Mouse (Mus musculus) liver, adult (tissue): ENCODE results near the gene Cacna2d1.

Experiments used
- GATA4 ChIP-seq: IDR thresholded peaks from 2 replicates; pipeline ENCODE4 v1.6.1; 2014; ENCODE audit warnings: mild to moderate bottlenecking, low read length; ENCODE audit not compliant: insufficient replicate concordance

Cacna2d1 gene

DNA sequence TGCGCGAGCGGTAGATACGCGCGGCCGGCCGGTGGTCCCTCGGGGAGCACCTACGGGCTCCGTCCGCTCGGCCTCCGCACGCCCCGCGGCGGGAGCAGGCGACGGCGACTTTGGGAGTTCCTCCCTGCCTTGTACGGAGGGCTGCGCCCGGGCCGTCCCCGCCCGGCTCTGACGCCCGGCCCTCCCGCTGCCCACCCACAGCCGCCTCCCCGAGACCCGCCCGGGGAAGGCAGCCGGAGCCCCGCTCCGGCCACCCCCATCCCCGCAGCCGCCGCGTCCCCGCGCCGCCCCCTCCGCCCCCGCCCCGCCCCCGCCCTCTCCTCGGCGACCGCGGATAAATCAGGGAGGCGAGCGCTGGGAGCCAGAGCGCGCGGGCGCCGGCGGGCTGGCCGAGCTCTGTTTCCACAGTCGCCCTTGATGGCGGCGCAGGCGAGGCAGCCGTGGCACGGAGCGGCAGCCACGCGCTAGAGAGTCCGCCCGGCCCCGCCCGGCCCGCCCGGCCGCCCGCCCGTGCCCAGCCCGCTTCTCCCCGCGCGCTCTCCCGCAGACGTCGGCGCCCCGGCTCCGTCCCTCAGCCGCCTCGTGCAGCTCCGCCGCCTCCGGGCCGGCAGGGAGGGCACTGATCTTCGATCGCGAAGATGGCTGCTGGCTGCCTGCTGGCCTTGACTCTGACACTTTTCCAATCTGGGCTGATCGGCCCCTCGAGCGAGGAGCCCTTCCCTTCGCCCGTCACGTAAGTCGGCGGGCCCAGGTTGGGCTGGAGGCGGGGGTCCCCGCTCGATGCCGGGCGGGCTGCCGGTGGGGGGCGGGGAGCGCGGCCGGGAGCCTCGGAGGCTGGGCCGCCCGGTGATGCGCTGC, at the start of gene Cacna2d1:
Gene Cacna2d1, plus strand, starts transcription at position 316 of the 858 bp plus-strand sequence.
- no peak for TF ChIP-seq GATA4

DNA sequence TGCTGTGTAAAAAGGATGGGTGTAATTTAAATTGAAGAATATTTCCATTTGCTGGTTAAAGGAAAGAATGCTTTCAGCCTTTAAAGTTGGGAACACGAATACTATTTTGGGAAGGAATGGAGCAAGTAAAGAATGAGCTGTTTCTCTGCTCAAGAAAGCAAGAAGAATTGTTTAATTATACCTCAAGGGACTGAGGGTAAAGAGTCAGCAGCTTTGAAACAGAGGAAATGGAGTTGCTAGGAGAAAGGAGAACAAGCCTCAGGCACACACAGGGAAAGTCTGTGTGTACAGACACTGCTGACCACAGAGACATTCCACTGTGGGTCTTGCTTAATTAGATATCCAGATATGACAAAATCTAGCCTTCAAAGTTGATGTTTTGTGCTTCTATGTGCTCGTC, 39.4 kb upstream of the Cacna2d1 start:
- no peak for TF ChIP-seq GATA4

DNA sequence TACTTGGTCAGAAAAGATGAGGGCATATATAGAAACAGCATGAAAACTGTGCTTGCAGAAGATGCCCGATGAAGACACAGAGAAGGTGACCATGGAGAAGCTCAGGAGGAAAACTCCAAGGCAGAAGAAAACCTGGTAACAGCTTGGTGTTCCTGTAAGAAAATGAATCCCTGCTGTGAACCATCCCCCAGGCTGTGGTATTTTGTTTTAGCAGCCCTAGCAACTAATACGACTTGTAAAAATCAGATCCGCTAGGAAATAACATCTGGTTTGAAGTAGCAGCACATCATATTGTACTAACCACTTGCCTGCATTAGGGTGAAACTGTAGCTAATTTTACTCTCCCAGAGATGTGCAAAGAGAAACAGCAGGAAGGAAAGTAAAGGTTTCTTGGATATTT, 37.8 kb upstream of the Cacna2d1 start:
- no peak for TF ChIP-seq GATA4

DNA sequence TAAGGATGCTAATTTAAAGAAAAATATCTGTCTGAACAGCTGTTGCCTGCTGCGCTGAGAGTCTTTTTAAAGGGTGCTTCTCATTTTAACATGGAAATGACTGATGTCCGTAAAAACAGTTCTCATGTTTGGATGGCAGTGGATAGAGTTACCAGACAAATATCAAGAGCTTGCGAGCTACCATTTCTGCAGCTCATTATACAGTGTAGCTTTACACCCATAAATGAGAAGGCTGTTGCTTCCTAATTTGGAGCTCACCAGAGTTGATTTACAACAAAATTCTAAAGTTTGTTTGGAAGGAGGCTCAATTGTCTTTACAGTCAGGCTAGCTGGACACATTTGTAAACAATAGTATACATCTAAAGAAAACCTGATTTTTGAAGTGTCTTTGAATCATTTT, 28.0 kb upstream of the Cacna2d1 start:
- TF ChIP-seq GATA4 = no peak

DNA sequence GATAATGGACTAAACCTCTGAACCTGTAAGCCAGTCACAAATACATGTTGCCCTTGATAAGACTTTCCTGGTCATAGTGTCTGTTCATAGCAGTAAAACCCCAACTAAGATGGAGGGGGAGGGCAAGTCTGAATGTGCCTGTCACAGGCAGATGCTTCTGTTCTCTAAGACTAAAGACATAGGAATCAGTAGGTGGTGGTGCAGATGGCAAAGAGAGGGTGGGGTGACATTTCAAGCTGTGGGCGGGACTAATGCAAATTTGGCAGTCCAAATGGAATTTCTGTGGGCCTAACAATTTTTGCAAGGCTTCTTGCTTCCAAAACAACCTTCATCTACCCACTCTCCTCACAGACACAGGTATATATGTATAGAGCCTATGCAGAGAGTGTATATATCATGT, 19.6 kb upstream of the Cacna2d1 start:
- no peak for TF ChIP-seq GATA4

DNA sequence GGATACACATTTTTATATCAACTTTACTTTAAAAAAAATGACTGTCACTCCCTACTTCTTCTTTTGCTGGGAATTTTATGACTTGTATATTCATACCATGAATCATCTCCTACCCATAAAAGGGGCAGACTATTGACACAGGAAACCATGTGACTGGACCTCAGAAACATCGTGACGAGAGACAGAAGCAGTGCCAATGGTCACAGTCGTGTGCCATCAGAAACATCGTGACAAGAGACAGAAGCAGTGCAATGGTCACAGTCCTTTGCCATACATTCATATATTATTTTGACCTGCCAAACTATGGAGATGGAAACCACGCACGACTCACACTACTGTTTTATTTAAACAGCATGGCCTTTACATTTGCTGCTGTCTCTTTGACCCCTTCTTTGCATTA, 6.0 kb upstream of the Cacna2d1 start:
- TF ChIP-seq GATA4 = no peak

DNA sequence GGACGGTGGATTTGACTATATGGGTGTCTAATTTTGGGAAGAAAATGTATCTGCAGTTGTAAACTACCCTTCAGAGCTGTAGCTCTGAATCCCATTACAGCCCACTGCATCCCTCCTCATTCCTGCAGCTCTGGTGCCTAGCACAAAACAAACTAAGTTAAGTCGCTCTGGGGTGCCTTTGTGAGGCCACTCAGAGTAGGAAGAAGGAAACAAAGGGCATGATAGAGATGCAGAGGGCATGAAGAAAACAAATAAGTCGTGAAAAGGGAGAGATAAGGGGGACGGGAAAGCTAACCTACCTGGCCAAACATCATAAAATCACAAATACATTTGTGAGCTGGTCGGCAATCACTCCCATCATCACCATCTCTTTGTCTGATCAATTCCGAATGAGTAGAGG, 1.5 kb upstream of the Cacna2d1 start:
- no peak for TF ChIP-seq GATA4

DNA sequence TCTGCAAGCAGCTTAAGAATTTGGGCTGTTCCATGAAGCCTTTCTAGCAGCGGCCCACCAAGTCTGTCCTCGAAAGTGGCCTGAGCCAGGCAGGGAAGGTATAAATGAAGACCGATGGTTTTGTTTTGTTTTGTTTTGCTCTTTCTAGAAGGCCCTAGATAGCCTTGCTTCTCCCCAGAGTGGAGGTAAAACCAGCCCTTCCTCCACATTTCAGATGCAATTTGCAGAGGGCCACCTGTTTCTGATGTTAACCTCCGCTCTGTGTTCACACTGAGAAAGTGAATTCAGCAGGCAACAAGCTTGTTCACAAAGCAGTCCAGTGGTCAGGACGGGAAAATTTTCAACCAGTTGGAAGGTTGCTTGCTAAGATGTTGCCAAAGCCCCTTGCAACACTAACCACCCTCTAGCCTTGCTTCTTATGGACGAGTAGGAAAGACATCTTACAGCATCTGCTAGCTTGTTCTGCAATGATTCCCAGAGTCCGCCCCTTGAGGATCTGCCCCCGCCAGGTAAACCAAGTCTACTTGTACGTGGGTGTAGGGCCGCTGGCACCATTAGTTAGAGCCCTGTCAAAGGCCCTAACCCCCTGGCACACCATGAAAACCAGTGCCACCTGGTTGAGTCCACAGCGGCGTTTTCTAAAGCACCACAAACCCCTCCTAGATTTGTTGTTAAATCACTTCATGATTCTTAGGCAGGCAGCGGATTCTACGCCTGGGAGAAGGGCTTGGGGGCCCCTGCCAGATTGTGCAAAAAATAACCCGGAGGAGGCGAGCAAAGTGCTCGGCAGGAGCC, 713 bp upstream of the Cacna2d1 start:
- TF ChIP-seq GATA4 = no peak

DNA sequence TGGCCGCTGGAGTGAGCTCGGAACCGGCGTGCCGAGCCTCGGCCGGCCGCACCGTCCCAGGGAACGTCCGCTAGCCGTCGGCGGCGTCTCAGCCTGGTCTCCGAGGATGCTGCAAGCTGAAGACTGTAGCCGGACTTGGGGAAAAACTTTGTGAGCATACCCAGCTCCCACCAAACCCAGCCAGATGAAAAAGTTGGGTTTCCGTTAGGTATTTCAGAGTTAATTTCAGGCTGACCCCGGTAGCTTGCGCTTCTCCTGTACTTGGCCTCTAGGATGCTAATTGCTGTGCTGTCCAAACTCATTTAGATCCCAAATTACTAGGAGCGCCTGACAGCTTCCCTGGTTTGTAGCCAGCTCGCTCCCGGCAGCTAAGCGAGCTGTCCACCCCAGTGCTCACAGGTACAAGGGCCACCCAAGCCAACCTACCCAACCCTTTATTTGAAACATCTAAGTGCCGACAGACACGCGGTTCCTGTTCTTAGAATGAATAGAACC, 790 bp downstream of the Cacna2d1 start:
- TF ChIP-seq GATA4 = no peak

DNA sequence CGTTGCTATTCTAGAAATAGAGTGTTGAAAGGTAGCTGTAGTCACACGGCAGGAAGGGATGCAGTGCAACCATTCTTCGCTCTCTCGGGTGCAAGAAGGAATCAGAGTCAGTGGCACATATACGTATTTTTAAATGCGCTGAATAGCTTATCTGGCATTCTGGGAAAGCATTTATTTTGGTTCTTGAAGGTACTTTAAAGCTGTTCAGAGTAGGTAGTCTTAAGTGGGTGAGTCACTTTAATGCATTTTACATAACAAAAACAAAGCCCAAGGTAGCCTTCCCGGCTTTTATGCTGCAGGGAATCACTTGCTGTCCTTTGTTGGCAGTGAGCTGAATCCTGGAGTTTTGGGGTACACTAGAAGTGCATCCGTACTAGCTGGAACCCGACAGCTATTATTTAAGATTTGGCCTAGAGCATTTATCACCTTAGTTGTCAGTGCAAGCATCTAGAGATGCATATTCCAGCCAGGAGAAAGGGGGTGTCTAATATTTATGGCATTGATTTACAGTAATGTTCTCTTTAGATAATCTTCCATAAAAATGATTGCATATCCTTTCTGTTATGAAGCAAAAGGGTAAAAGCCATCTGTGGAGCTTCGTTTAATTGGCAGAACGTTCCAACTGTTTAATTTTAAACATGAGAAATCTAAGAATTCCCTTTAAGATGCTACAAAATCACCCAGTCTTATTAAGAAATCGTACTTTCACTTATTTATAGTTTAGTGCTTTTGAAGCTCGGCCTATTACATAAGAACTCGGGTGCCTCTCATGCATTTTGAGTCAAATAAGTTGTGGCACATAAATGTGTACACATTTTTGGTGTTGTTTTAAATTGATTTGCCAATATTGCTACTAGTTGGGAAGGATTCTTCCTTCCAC, 1.6 kb downstream of the Cacna2d1 start:
- TF ChIP-seq GATA4 = no peak

DNA sequence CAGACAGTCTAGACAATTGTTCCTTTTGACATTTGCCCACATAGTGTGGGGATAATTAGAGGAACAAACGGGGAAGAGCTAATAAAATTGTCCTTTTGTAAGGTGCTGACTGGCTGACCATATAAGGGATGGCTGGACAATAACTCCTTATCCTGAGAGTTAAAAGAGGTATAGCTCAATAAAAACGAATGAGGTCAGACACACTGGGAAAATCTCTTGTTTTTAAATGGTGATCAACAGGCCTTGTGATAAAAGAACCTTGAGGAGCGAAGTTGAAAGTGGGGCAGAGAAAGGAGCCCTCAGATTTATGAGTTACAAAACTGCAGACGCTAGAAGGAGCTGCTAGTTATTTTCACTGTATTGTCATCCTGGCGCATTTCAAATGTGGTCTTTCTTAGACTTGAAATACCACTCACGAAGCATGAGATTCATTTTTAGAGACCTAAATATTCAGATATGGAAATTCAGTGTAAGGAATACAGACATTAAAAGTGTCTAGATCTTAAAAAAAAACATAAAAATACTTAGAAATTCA, 6.8 kb downstream of the Cacna2d1 start:
- no peak for TF ChIP-seq GATA4

DNA sequence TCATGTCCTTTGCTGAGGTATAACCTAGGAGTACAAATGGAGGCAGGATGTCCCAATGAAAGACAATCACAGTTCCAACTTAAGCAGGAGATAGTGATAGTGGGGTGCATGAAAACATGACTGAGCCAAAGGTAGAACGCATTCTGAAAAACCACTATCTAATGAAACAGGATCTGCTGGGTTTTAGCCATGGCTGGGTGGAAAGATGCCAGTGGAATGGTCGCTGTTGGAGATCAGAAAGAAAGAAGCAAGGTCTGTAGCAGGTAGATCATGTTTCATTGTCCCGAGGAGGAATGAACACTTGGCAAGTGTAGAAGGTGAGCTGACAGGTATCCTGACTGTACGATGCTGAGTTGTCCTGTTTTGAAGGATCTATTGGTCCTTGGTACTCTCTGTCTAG, 7.6 kb downstream of the Cacna2d1 start:
- TF ChIP-seq GATA4 = no peak

DNA sequence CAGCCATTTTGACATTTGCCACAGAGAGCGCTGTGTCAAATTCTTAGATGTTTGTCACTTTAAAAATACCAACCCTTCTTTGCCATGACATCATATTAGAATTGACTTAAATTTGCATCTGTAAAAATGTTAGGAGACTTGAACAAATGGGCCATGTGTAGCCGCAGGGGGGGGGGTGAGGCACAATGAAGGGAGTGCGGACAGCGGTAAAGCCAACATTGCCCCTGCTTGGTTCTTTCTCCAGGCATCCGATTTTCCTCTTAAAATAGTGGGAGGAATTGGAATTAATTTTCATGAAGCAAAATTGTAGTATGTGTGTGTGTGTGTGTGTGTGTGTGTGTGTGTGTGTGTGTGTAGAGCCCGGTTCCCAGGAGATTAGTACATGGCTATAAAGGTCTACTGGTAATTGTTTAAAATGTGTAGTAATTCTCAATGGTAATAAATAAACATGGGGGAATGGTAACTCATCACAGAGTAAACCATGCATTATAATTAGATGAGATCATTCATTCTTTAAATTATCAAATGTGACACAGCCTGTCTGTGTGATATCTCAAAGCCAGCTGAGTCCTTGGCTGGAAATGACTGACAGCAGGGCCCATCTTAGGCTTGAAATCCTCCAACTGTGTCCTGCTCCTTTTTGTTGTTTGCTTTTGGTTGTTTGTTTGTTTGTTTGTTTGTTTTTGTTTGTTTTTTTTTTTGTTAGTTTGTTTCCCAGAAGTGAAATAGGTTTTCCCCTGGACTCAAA, 14.0 kb downstream of the Cacna2d1 start:
- TF ChIP-seq GATA4 = no peak

DNA sequence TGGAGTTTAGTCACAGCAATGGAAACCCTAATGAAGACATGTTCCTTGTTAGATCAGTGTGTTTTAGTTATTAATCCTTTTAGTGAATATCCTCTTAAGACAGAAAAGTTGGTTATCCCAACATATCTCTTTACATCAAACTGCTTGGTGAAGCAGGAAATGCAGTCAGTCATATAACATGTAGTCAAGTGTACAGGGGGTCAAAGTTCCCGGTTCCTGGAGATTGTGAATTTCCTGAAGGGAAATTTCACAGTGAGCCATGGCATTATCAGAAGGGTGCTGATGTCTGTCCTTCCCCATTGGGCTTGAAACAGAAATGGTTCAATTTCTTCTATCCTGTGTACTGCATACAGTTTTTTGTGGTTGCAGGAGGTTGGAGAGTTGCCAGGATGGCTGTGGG, 25.3 kb downstream of the Cacna2d1 start:
- TF ChIP-seq GATA4 = no peak
